Mouse (Mus musculus) neural tube, postnatal 0 days (tissue): Measurements from ENCODE around the gene Rpl19. TPM values are rescaled to one million over a fixed set of nuclear protein-coding genes. Genes with fewer than 3 reads are reported as not detected.

Experiments
- microRNA-seq: library from miRNA; unstranded; fragments of <30 nt; microRNA quantifications from one replicate; pipeline ENCODE4, GENCODE M21; 2016
- polyA plus RNA-seq: library from polyadenylated mRNA; unstranded; fragments of >200 nt; fragmentation: Nextera tagmentation; extraction: Ambion mirVana; gene quantifications from 2 replicates; pipeline ENCODE4 v1.2.1, GENCODE M21; 2015

Rpl19 gene
- polyA plus RNA-seq = 652 and 685 TPM in 2 replicates

DNA sequence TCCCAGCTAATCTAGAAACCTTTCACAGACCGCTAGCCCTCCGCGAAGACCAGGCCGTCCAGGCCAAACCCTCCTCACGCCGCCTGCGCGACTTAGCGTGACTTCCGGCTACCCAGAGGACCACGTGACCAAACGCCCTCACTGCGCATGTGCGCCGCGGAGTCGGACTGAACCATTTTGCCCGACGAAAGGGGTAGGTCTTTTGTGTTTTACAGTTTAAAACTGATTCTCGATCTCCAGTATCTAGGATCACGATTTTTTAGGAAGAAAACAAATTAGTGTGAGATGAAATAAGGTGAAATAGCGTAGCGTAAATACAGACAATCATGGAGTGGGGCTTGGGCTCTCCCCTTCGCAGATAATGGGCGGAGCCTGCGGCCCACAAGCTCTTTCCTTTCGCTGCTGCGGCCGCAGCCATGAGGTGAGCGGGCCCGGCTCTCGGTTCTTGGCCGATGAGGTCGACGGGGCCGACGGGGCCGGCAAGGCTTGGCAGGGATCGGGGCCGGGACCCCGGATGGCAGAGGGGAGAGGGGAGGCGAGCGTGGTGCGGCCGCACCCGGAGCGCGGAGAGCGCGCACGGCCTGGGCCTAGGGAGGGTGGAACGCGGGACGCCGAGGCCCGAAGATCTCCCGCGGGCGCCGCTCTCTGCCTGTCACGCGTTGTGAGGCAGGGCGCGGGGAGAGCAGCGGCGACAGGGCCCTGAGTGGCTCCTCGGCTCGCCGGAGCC, at the start of gene Rpl19:
Gene Rpl19 (plus strand): TSS at position 141 of the 727 bp plus-strand sequence.

GRCm38 (mm10) chr11:97985727-97986677, 40.5 kb upstream of the Rpl19 start, which contains the start of gene Plxdc1:
TSS of gene Plxdc1 (minus strand) at chr11:97986444.

GRCm38 (mm10) chr11:97995564-97996288, 30.8 kb upstream of the Rpl19 start, which contains the start of gene Arl5c:
TSS of gene Arl5c (minus strand) at chr11:97996181.

GRCm38 (mm10) chr11:98022555-98023371, 3.7 kb upstream of the Rpl19 start, which contains the start of gene Cacnb1:
TSS of gene Cacnb1 (minus strand) at chr11:98023034.

DNA sequence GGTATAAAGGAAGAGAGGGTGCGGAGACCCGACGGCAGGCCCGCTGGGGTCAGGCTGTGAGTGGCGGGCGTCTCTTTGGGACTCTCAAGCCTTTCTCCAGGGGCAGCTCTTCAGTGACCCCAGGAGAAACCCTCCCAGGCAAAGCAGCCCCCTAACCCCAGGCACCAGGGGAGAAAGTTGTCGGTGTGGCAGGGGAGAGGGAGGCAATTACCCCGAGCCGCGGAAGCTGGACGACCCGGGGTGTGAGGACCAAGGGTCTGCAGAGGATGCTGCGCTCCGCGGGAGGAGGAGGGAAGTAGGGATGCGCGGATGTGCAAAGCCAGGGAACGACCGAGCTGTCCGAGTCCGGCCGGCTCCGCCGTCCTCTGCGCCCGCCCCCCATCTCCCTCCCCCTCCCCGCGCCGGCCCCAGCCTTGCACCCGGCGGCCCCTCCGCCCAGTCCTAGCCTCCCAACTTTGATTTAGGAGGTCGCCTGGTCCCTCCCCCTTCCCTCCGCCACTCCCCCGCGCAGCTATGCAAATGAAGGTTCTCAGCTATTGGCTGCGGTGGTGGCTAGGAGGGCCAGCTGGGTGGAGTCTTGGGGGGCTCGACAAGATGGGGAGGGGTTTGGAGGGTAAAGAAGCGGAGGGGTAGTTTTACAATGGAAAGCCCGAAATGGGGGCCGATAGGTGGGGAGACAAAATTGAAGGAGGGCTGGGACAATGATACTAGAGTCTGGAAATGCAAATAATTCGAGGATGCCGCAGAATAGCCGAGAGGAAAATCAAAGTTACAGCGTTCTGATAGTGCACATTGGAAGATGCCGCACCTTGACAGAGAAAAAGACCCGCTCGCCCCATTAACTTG, 26.7 kb downstream of the Rpl19 start, which contains the start of gene Stac2:
Gene Stac2 (minus strand): TSS at position 474 of the 846 bp plus-strand sequence.

Small RNA genes lying within 50 kb of the gene (microRNA-seq; reads per million reads assigned to microRNA genes)
- gene Gm27597 = not detected

Other genes starting within 250 kb of the Rpl19 start
- gene Rpl23, start 244.3 kb upstream of the Rpl19 start, polyA plus RNA-seq = 338 and 378 TPM in 2 replicates
- gene Lasp1, start 227.7 kb upstream of the Rpl19 start, polyA plus RNA-seq = 111 and 130 TPM in 2 replicates
- gene B230217C12Rik, start 185.9 kb upstream of the Rpl19 start, polyA plus RNA-seq = 44.2 and 46.7 TPM in 2 replicates
- gene Fbxo47, start 142.6 kb upstream of the Rpl19 start, polyA plus RNA-seq = 0.25 and 0.45 TPM in 2 replicates
- gene Plxdc1, start 40.3 kb upstream of the Rpl19 start, polyA plus RNA-seq = 3.7 and 4.3 TPM in 2 replicates
- 6.8 and 8.3 TPM in 2 replicates for gene Arl5c, start 30.5 kb upstream of the Rpl19 start, polyA plus RNA-seq
- 46.8 and 52.6 TPM in 2 replicates for gene Cacnb1, start 3.7 kb upstream of the Rpl19 start, polyA plus RNA-seq
- gene Stac2, start 26.8 kb downstream of the Rpl19 start, polyA plus RNA-seq = 14.7 and 16.7 TPM in 2 replicates
- 13.5 and 17.0 TPM in 2 replicates for gene Fbxl20, start 123.7 kb downstream of the Rpl19 start, polyA plus RNA-seq
- 46.4 and 48.2 TPM in 2 replicates for gene Med1, start 166.6 kb downstream of the Rpl19 start, polyA plus RNA-seq
- gene Cdk12, start 176.3 kb downstream of the Rpl19 start, polyA plus RNA-seq = 5.5 and 5.8 TPM in 2 replicates